In genomic region chr10:21420457-21421424, GRCm38 (mm10) we compare ENCODE assay signal across 8 mouse cellular contexts. TPM values are rescaled to one million over a fixed set of nuclear protein-coding genes. Genes with fewer than 3 reads are reported as not detected.
DNase-seq lines count a peak whose midpoint lies in the region; ATAC-seq lines count a peak whose summit lies in the region.
"Had no signal": no experiment of that assay in that cellular context is flagged by ENCODE, and none has a peak within 500 bp of the region (broad histone marks: within the 10 kb centered on the region; RNA-seq: fewer than 3 reads in every experiment).

No protein-coding gene starts in this region.

- H3K4me3 ChIP-seq in midbrain, embryonic 10.5 days, result no peak overlapping the region
- no peak overlapping the region for H3K4me3 ChIP-seq in midbrain, embryonic 15.5 days
- no peak overlapping the region for H3K4me3 ChIP-seq in liver, embryonic 12.5 days
- H3K4me3 ChIP-seq: stomach, embryonic 15.5 days had no signal

- ATAC-seq in midbrain, embryonic 15.5 days (replicated peaks), result no peak
- 0 out of 2 replicates have a peak, but pooled peaks have one; percentile 30 for ATAC-seq in liver, embryonic 12.5 days

- no peaks in the 10 kb centered on the region for H3K9me3 ChIP-seq in midbrain, embryonic 10.5 days (replicated peaks)
- H3K9me3 ChIP-seq in midbrain, embryonic 15.5 days, result no peaks in the 10 kb centered on the region
- no peaks in the 10 kb centered on the region for H3K9me3 ChIP-seq in liver, embryonic 12.5 days (replicated peaks)
- H3K9me3 ChIP-seq: stomach, embryonic 15.5 days had no signal

- H3K9ac ChIP-seq in midbrain, embryonic 15.5 days, result no peak overlapping the region
- H3K9ac ChIP-seq in liver, embryonic 12.5 days, result no peak overlapping the region
- H3K9ac ChIP-seq: stomach, embryonic 15.5 days had no signal

- intact Hi-C loops in heart, postnatal 36 days (cut with DNase I), result loop anchor here (1.0 kb wide), 1 partner anchor 589 kb away; no protein-coding TSS in a partner anchor

- no peak overlapping the region for H3K27ac ChIP-seq in midbrain, embryonic 10.5 days (replicated peaks)
- H3K27ac ChIP-seq in midbrain, embryonic 15.5 days, result no peak overlapping the region
- no peak overlapping the region for H3K27ac ChIP-seq in liver, embryonic 12.5 days
- H3K27ac ChIP-seq: stomach, embryonic 15.5 days had no signal

- no peaks in the 10 kb centered on the region for H3K36me3 ChIP-seq in midbrain, embryonic 10.5 days
- no peaks in the 10 kb centered on the region for H3K36me3 ChIP-seq in midbrain, embryonic 15.5 days (replicated peaks)
- H3K36me3 ChIP-seq in liver, embryonic 12.5 days, result no peaks in the 10 kb centered on the region
- H3K36me3 ChIP-seq: stomach, embryonic 15.5 days had no signal

- no peak overlapping the region for H3K4me2 ChIP-seq in midbrain, embryonic 15.5 days
- peak overlapping the region; percentile 48 for H3K4me2 ChIP-seq in liver, embryonic 12.5 days
- H3K4me2 ChIP-seq: stomach, embryonic 15.5 days had no signal

- peak; percentile 60 for DNase-seq in midbrain, embryonic 10.5 days (ENCODE audit: low spot score)
- DNase-seq in T-cell, adult 2 months (ENCODE audit: low spot score), result peak; percentile 49
- DNase-seq in cerebellum, postnatal 25 days, result peak; percentile 39 to 64
- DNase-seq in heart, postnatal 36 days, result peak; percentile 31 to 55
- DNase-seq in right cerebral cortex, postnatal 14 days, result peak; percentile 60

- WGBS in midbrain, embryonic 10.5 days, result 74% methylated on average over 24 of the region's 24 CpGs
- WGBS in midbrain, embryonic 15.5 days, result 74% methylated on average over 24 of the region's 24 CpGs
- WGBS in liver, embryonic 12.5 days (ENCODE audit: insufficient replicate concordance), result 29% methylated on average over 24 of the region's 24 CpGs

- no peaks in the 10 kb centered on the region for H3K4me1 ChIP-seq in midbrain, embryonic 10.5 days
- H3K4me1 ChIP-seq in midbrain, embryonic 15.5 days, result no peaks in the 10 kb centered on the region
- H3K4me1 ChIP-seq in liver, embryonic 12.5 days, result peaks cover 21% of the 10 kb centered on the region
- H3K4me1 ChIP-seq: stomach, embryonic 15.5 days had no signal

- H3K27me3 ChIP-seq in midbrain, embryonic 10.5 days (ENCODE audit: low read depth, poor library complexity, severe bottlenecking), result no peaks in the 10 kb centered on the region
- no peaks in the 10 kb centered on the region for H3K27me3 ChIP-seq in midbrain, embryonic 15.5 days (replicated peaks)
- H3K27me3 ChIP-seq in liver, embryonic 12.5 days (replicated peaks), result no peaks in the 10 kb centered on the region
- H3K27me3 ChIP-seq: stomach, embryonic 15.5 days had no signal

RNA-seq across cellular contexts. Expression of gene Aldh8a1, which starts 43.6 kb away (rescaled TPM):
- 0.12 and 0.14 TPM in 2 replicates for polyA plus RNA-seq in midbrain, embryonic 10.5 days (2016; fragmentation: Nextera tagmentation; extraction: Ambion mirVana)
- polyA plus RNA-seq in midbrain, embryonic 15.5 days (2015; fragmentation: Nextera tagmentation; extraction: Ambion mirVana), result 0.06 and 0.18 TPM in 2 replicates
- total RNA-seq in heart, postnatal 36 days (2021), result not detected
- polyA plus RNA-seq in liver, embryonic 12.5 days (2016; fragmentation: Nextera tagmentation; extraction: Ambion mirVana), result 5.1 and 5.6 TPM in 2 replicates
